Mouse (Mus musculus) limb, embryonic 15.5 days (tissue): ENCODE results near the gene Adcy6. TPM values are rescaled to one million over a fixed set of nuclear protein-coding genes. Genes with fewer than 3 reads are reported as not detected.

Experiments
- ATAC-seq: fragments of 200-750 bp; cut with Nextera tagmentation; 2 replicates; pipeline ENCODE4 v1.8.0; 2017; ENCODE audit warnings: low read depth, moderate TSS enrichment; ENCODE audit not compliant: insufficient number of reproducible peaks, low FRiP score, low TSS enrichment
- H3K27ac ChIP-seq: fragments of 300-500 bp; sonication (generic); 2 replicates; pipeline ENCODE4 v1.5.1; 2015; ENCODE audit warnings: moderate library complexity, mild to moderate bottlenecking, inconsistent platforms
- H3K27me3 ChIP-seq: fragments of 300-500 bp; sonication (generic); 2 replicates; pipeline ENCODE4 v1.6.1; 2015; ENCODE audit warnings: inconsistent platforms
- H3K36me3 ChIP-seq: fragments of 300-500 bp; sonication (generic); 2 replicates; pipeline ENCODE4 v1.6.1; 2015; ENCODE audit warnings: inconsistent platforms
- H3K4me1 ChIP-seq: fragments of 300-500 bp; sonication (generic); 2 replicates; pipeline ENCODE4 v1.6.1; 2015; ENCODE audit warnings: inconsistent platforms
- H3K4me2 ChIP-seq: fragments of 300-500 bp; sonication (generic); 2 replicates; pipeline ENCODE4 v1.6.1; 2015; ENCODE audit warnings: mild to moderate bottlenecking, inconsistent platforms
- H3K4me3 ChIP-seq: fragments of 300-500 bp; sonication (generic); 2 replicates; pipeline ENCODE4 v1.5.1; 2015; ENCODE audit warnings: mild to moderate bottlenecking, inconsistent platforms
- H3K9ac ChIP-seq: fragments of 300-500 bp; sonication (generic); 2 replicates; pipeline ENCODE4 v1.6.1; 2015; ENCODE audit warnings: inconsistent platforms
- H3K9me3 ChIP-seq: fragments of 300-500 bp; sonication (generic); 2 replicates; pipeline ENCODE4 v1.6.1; 2016; ENCODE audit warnings: inconsistent platforms
- WGBS: fragments of 180-500 bp; shearing (Covaris S2); methylation state at CpG from one replicate; pipeline ENCODE4 v1.1.7; 2015; 5-methylcytosine and 5-hydroxymethylcytosine counted together
- polyA plus RNA-seq: library from polyadenylated mRNA; unstranded; fragments of >200 nt; fragmentation: Nextera tagmentation; extraction: Ambion mirVana; gene quantifications from 2 replicates; pipeline ENCODE4 v1.2.1, GENCODE M21; 2015

Adcy6 gene
- polyA plus RNA-seq, 1 experiment from 2014 or later = 15.8 TPM

DNA sequence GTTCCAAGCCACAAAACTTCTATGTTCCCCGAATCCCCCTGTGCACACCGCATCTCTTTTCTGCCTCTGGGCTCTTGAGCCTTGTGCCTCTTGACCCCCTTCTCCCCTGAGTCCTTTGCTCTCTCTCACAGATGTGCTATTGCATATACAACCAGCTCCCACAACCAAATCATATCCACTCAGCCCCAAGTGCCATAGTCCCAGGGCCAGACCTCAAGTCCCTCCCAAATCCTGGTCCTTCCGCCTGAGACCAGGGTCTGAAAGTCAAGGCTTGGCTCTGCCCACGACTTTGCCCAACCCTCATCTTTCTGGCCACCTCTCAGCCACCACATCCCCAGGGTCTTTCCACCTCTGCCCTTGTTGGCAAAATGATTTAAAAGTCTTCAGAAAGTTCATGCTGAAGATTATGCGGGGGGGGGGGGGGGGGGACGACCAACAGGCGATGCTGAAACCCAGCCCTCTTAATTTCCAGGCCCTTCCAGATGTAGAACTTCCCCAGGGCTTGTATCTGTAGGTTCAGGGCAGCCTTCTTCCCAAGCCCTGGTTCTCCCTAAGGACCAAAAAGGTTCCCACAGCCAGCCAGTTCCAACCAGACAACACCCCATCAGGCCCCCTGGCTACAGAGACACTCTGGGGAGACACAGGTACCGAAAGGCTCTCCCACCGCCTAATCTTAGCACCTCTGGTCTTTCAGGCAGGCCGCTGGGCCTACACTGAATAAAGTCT is 1.7 kb downstream of the Adcy6 start:
- ATAC-seq = no peak
- H3K4me1 ChIP-seq = peaks cover 47% of the 10 kb centered on the region
- H3K4me2 ChIP-seq = peak overlapping the region; percentile 92
- peaks cover 23% of the 10 kb centered on the region for H3K36me3 ChIP-seq
- no peaks in the 10 kb centered on the region for H3K9me3 ChIP-seq
- H3K4me3 ChIP-seq = peak overlapping the region; percentile 81
- H3K27me3 ChIP-seq = no peaks in the 10 kb centered on the region
- peak overlapping the region; percentile 82 for H3K9ac ChIP-seq
- WGBS = 11% methylated on average over 10 of the region's 10 CpGs
- H3K27ac ChIP-seq = peak overlapping the region; percentile 89

DNA sequence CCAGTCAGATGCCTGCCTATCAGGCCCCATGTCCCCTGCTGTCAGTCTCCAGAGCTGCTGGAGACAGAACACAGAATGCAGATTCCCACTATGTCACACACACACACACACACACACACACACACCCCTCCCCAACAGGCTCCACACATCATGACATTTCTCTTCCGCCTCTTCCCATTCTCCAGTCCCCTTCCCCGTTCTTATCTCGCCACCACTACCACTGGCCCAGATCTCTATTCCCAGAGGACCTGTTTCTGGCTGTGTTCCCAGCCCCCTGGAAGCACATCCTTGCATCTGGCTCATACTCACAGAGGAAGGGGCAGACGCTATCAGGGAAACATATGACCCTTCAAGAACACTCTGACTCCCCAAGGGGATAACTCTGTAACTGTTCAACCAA is 2.3 kb downstream of the Adcy6 start:
- no peak overlapping the region for H3K9ac ChIP-seq
- no peaks in the 10 kb centered on the region for H3K27me3 ChIP-seq
- WGBS = 20% methylated on average over 4 of the region's 4 CpGs
- ATAC-seq = no peak
- peak overlapping the region; percentile 92 for H3K4me2 ChIP-seq
- 0 out of 2 replicates have a peak overlapping the region, but pooled peaks have one; percentile 1 for H3K27ac ChIP-seq
- peaks cover 54% of the 10 kb centered on the region for H3K4me1 ChIP-seq
- peak overlapping the region; percentile 81 for H3K4me3 ChIP-seq
- peaks cover 29% of the 10 kb centered on the region for H3K36me3 ChIP-seq
- no peaks in the 10 kb centered on the region for H3K9me3 ChIP-seq

DNA sequence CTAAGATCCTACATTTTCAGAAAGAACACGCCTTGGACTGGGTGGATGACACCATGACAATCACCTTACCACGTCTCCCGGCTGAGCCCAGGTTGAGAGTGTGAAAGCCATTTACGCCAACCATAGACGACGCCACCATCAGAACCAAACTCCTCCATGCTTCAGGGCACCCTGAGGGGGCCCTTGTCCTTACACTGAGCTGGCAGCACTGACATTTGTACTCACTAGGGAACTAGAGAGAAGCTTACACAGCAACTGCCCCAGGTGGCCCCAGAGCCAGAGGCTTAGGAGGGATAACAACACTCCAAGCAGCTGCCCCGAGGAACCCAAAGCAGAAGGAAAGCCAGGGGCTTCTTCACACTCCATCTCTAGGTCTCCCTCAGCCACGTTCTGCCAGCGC is 3.1 kb downstream of the Adcy6 start:
- Histone ChIP-seq H3K9me3 (no peaks in the 10 kb centered on the region), H3K9ac (no peak overlapping the region), H3K4me3 (no peak overlapping the region), H3K27me3 (no peaks in the 10 kb centered on the region), H3K27ac (no peak overlapping the region), H3K4me2 (no peak overlapping the region), H3K4me1 (peaks cover 62% of the 10 kb centered on the region), H3K36me3 (peaks cover 33% of the 10 kb centered on the region)
- WGBS = 70% methylated on average over 9 of the region's 9 CpGs
- no peak for ATAC-seq

DNA sequence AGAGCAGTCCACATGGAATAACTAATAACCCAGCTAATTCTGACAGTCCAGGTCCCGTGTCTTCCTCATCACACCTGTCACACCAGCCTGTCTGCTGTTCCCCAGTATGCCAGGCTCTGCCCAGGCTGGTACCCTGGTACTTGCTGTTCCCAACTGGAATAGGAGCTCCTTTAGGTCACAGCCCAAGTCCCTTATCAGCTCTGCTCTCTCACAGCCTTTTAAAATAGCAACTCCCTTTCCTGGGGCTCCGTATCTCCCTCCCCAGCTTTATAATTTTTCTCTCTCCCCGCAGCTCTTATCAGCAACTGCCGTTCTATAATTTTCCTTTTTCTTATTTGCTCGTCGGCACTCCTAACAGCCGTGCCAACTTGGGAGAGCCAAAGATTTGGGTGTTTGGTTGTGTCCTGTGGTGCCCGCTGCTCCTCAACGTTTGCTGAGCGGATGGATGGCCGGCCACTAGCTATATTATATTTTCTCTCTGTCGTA is 3.8 kb downstream of the Adcy6 start:
- no peak overlapping the region for H3K27ac ChIP-seq
- H3K4me1 ChIP-seq = peaks cover 64% of the 10 kb centered on the region
- 89% methylated on average over 12 of the region's 12 CpGs for WGBS
- no peaks in the 10 kb centered on the region for H3K27me3 ChIP-seq
- peaks cover 36% of the 10 kb centered on the region for H3K36me3 ChIP-seq
- no peak overlapping the region for H3K4me2 ChIP-seq
- ATAC-seq = no peak
- H3K9ac ChIP-seq = no peak overlapping the region
- H3K4me3 ChIP-seq = no peak overlapping the region
- H3K9me3 ChIP-seq = no peaks in the 10 kb centered on the region

DNA sequence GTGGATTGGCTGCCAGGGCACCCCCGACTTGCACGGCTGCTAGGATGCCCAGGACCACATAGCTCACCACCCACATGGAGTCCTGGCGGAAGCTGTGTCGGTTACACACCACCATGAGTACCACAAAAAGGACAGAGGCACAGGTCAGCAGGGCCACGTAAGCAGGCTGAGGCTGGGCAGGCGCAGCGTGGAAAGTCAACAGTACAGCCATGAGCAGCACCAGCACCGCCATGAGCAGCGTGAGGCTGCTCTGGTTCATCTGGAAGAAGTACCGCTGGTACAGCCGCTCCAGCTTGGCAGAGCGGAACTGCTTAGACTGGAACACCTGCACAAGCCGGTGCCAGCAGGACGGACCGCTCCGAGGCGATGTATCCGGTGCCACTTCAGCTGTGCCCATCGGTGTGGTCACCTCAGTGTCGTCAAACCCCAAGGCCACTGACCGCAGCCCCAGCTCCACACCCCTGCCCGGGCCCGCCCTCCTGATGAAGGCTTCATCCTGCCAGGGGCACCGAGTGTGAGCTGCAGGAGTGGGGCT is 5.8 kb downstream of the Adcy6 start:
- Histone ChIP-seq H3K9me3 (no peaks in the 10 kb centered on the region), H3K4me1 (peaks cover 55% of the 10 kb centered on the region), H3K27ac (no peak overlapping the region; the same call in 1 of the 2 replicates), H3K27me3 (no peaks in the 10 kb centered on the region), H3K36me3 (peaks cover 53% of the 10 kb centered on the region), H3K9ac (no peak overlapping the region), H3K4me2 (no peak overlapping the region), H3K4me3 (no peak overlapping the region)
- no peak for ATAC-seq
- 91% methylated on average over 24 of the region's 24 CpGs for WGBS

DNA sequence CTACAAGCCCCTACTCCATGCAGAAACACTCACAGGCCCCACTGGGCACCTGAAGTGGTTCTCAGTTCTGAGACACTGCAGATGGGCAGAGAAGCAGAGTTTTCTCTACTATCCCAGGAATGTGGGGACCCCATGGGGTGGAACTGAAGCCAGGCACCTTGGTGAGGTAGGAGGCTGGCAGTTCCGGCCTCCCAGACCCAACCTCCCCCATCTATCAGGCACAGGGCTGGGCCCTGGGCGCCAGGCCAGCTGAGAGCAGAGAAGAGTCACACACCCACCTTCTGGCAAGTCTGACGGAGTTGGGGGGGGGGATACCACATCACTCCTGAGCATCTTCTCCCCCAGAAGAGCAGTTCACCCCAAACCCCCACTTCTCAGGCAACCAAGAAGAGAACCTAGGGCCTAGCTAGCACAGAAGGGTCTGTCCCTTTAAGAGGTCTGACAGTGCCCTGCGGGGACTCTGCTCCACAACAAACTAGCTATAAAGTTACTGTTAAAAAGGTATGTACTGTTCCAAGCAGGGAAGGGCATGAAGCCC is 6.9 kb downstream of the Adcy6 start:
- peaks cover 52% of the 10 kb centered on the region for H3K4me1 ChIP-seq
- H3K27ac ChIP-seq = peak overlapping the region; percentile 77
- ATAC-seq = no peak; the same call in 1 of the 2 replicates
- peak overlapping the region; percentile 14 for H3K4me3 ChIP-seq
- 34% methylated on average over 4 of the region's 4 CpGs for WGBS
- H3K9ac ChIP-seq = peak overlapping the region; percentile 26; the same call in 1 of the 2 replicates
- H3K36me3 ChIP-seq = peaks cover 63% of the 10 kb centered on the region
- peak overlapping the region; percentile 38 for H3K4me2 ChIP-seq
- H3K9me3 ChIP-seq = no peaks in the 10 kb centered on the region
- H3K27me3 ChIP-seq = no peaks in the 10 kb centered on the region

DNA sequence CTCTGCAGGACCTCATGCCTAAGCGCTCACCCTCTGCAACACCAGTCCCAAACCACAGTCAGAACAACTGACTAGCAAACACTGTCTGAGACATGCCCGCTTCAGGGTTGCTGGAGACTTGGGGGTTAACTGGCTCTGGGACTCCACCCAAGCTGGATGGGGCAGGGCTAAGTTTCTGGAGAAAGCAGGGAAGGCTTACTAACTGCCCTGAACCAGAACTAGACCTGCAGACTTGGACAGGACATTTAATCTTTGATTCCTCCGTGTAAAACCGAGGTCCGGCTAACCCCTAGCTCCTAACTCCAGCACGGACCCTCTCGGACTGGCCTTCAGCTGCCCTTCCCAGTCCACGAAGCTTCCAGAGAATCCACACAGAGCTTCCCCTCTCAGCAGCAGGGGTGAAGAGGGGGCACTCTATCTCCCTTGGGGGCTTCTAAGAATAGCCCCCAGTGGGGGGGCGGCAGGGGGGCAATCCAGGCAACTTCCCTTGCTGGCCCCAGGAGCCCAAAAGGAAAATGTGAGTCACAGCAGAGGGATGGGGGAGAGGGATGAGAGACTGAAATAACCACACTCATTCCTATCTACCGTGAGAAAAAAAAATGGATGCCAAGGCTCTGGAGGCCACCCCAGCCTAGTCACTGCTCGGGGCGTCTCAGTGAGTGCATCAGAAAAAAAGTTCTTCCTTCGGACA is 7.5 kb downstream of the Adcy6 start:
- Histone ChIP-seq H3K4me1 (peaks cover 46% of the 10 kb centered on the region), H3K27me3 (no peaks in the 10 kb centered on the region), H3K9ac (peak overlapping the region; percentile 26), H3K36me3 (peaks cover 69% of the 10 kb centered on the region), H3K9me3 (no peaks in the 10 kb centered on the region), H3K4me3 (peak overlapping the region; percentile 14), H3K27ac (peak overlapping the region; percentile 77), H3K4me2 (peak overlapping the region; percentile 38)
- 45% methylated on average over 13 of the region's 13 CpGs for WGBS
- no peak; the same call in 1 of the 2 replicates for ATAC-seq

DNA sequence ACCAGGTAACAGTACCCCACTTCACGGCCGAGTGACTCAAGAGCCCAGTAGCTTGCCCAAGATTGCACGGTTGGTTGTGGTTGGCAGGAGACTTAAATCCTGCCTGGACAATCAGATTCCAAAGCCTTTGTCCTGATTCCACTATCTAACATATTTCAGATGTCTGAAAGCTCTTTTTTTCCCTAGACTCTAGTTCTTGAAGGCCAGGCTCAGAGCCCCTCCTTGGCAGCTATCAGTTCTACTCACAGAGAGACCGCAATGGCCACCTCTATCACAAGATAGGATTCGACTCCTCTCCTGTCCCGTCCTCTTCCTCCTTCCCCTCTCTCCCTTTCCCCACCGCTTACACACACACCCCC is 8.1 kb downstream of the Adcy6 start:
- Histone ChIP-seq H3K4me1 (peaks cover 40% of the 10 kb centered on the region), H3K36me3 (peaks cover 74% of the 10 kb centered on the region), H3K27ac (peak overlapping the region; percentile 77), H3K9me3 (no peaks in the 10 kb centered on the region), H3K9ac (no peak overlapping the region), H3K4me3 (no peak overlapping the region; the same call in 1 of the 2 replicates), H3K27me3 (no peaks in the 10 kb centered on the region), H3K4me2 (peak overlapping the region; percentile 38)
- ATAC-seq = no peak
- 74% methylated on average over 7 of the region's 7 CpGs for WGBS

DNA sequence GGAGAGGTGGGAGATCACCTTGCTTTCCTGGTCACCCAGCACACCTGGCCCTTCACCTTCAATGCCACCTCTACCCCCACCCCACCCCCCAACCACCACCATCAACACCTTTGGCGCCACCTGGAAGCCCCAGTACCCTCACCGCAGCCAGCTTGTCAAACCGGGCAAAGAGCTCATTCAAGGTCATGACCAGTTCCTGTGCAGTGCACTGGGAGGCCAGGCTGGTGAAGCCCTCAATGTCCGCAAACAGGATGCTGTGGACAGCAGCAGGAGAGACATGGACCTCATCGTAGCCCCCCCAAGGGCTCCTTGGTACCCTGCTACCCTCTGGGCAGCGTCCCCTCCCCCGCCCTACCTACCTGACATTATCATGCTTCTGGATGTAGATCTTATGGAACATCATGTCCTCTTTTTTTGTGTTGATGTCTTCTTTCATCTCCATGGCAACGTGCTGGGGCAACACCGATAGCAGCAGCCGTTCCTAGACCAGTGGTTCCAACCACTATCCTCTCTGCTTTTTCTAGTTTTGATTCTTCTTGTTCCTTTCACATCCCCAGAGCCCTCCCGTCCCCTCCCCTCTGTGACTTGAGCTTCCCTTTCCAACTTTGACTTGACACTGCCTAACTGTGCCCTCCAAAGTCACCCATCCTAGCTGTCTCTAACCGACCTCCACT is 9.7 kb downstream of the Adcy6 start:
- no peaks in the 10 kb centered on the region for H3K9me3 ChIP-seq
- ATAC-seq = no peak
- H3K9ac ChIP-seq = no peak overlapping the region
- no peaks in the 10 kb centered on the region for H3K27me3 ChIP-seq
- 83% methylated on average over 12 of the region's 12 CpGs for WGBS
- H3K4me2 ChIP-seq = no peak overlapping the region
- H3K4me1 ChIP-seq = peaks cover 31% of the 10 kb centered on the region
- H3K36me3 ChIP-seq = peaks cover 87% of the 10 kb centered on the region
- H3K27ac ChIP-seq = no peak overlapping the region
- no peak overlapping the region for H3K4me3 ChIP-seq

DNA sequence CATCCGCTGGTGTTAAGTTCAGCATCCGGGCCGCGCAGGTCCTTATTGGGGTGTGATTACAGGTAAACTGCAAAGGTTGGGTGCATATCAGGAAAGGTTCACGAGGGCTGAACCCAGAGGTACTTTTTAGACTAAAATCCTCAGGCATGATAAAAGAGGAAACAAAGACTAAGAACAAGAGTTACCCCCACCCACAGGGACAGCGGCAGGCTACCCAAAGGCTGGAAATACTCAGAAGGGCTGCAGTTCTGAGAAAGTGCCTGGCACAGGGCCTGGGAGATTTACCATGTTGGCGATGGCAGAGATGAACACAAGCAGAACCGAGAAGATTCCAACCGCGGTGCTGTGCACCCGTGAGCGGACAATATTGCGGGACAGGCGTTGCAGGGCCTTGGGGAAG is 13.3 kb downstream of the Adcy6 start:
- H3K27ac ChIP-seq = no peak overlapping the region
- H3K27me3 ChIP-seq = no peaks in the 10 kb centered on the region
- H3K9ac ChIP-seq = no peak overlapping the region
- peaks cover under 1% of the 10 kb centered on the region for H3K4me1 ChIP-seq
- WGBS = 95% methylated on average over 14 of the region's 14 CpGs
- no peak overlapping the region for H3K4me3 ChIP-seq
- H3K4me2 ChIP-seq = no peak overlapping the region
- no peaks in the 10 kb centered on the region for H3K9me3 ChIP-seq
- ATAC-seq = no peak
- peaks cover 91% of the 10 kb centered on the region for H3K36me3 ChIP-seq

DNA sequence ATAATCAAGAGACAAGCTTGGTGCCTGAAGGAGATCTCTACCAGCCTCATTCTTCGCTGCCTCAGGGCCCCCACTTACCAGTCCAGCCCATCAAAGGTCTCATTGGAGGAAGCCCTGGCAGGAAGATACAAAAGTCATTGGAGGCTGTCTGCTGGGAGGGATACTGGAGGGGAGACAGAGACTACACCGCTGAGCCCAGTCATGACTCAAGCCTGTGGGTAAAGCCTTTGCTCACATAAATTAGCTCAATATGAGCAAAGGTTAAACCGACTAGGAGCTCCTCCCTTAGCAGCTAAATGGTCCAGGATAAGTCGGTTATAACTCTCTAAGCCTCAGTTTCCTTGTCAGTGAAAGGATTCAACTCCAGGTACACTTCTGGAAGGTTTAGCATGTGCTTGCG is 14.8 kb downstream of the Adcy6 start:
- ATAC-seq = no peak
- no peak overlapping the region for H3K4me2 ChIP-seq
- H3K27ac ChIP-seq = no peak overlapping the region
- no peaks in the 10 kb centered on the region for H3K27me3 ChIP-seq
- no peaks in the 10 kb centered on the region for H3K4me1 ChIP-seq
- no peaks in the 10 kb centered on the region for H3K9me3 ChIP-seq
- 89% methylated on average over 5 of the region's 5 CpGs for WGBS
- H3K4me3 ChIP-seq = no peak overlapping the region
- H3K36me3 ChIP-seq = peaks cover 92% of the 10 kb centered on the region
- H3K9ac ChIP-seq = no peak overlapping the region
